Mouse (Mus musculus) hematopoietic stem cell, adult 5-6 weeks (primary cell): Measurements from ENCODE around the gene Jade2. TPM values are rescaled to one million over a fixed set of nuclear protein-coding genes. Genes with fewer than 3 reads are reported as not detected.

Experiments
- ATAC-seq, 2 experiments: fragments of 125-278 bp in 1 of 2; replicated peaks in 1 of 2; 2 replicates each; pipeline ENCODE4 v1.8.0; 2016 to 2017; ENCODE audit warnings: inconsistent platforms in 2 of 2, mild to moderate bottlenecking in 2 of 2, moderate number of reproducible peaks in 2 of 2, low read depth in 1 of 2, moderate TSS enrichment in 1 of 2; ENCODE audit not compliant: low FRiP score in 2 of 2, poor library complexity in 2 of 2, severe bottlenecking in 2 of 2, insufficient read depth in 1 of 2, low TSS enrichment in 1 of 2
- total RNA-seq: library from RNA; stranded (forward); fragments of 172-1452, 232-1000 nt; gene quantifications from 2 replicates; pipeline ENCODE4 v1.2.3, GENCODE M21; 2017

Gene Jade2
- total RNA-seq, 1 experiment from 2014 or later, result 17.0 TPM

DNA sequence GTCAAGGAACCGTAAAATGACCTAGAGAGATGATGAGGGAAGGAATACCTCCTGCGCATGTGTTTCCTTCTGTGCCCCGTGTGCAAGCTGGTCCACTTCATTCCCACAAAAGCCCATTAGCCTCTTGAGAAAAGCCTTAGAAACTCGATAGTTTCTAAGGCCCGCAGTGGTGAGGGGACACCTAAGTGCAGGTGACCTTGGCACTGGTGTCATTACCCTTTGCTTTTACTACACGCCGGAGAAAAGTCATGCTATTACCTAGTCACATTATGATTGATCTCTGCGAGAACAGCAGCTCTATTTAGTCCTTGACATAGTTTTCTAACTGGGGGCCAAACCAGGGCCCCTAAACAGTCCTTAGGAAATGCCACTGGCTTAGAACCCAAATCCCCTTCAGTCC, 3.2 kb upstream of the Jade2 start:
- ATAC-seq, result no peak

DNA sequence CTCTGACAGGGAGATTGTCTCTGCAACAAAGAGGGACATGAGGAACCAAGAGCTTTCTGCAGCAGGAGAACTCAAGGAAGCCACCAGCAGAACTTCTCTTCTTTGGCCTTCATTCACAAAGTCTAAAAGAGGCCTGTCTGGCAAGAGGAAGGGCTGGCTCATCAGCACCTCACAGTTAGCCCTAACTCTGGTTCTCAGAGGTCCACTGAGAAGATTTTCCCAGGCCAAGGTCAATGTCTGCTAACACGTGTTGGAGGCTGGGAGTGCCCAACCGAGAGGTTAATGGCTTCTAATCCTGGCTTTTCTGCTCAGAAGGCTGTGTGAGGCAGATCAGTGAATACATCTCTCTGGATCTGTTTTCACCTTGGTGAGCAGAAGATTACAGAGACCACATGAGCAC, 2.1 kb upstream of the Jade2 start:
- ATAC-seq, result no peak

- ATAC-seq, result peak; percentile 47 to 57
Observed at GRCm38 (mm10) chr11:51858528-51859051, 1.1 kb upstream of the Jade2 start.

DNA sequence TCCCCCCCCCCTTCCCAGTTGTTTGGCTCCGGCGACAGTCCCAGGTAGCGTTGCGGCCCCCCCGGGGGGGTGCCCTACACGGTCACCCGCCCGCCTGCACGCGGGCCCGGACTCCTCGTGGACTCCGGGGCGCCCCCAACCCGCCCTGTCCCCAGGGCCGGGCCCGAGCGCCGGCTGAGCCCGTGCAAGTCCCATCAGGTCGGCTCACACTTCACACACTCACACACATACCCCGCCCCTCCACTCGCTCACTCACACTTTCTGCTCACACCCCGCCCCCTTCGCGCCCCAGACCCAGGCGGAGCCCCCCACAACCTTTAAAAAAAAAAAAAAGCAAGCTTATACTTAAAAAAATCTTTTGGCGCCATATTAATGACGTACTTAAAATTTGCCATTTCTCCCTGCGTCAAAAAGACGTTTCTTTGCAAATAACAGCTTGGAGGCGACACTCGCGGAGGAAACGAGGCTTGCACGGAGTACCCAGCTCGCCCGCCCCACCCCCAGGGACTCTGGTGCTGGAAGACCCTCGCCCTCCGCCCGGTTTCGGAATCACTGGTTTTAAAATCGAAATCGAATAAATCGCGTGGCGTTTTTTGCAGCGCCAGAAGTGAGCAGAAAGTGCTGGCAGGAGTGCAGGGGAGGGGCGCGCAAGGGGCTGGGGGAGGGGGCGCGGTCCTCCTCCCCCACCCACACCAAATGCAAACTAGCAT, 520 bp upstream of the Jade2 start:
- ATAC-seq, result peak; percentile 31 to 48

GRCm38 (mm10) chr11:51856616-51857080, 805 bp downstream of the Jade2 start:
- ATAC-seq, result peak in 1 of 2 experiments; percentile 8; a peak in 1 of 4 replicates

GRCm38 (mm10) chr11:51855818-51856615, 1.4 kb downstream of the Jade2 start:
- 0 out of 4 replicates have a peak, but pooled peaks of 1 of the 2 experiments have one; percentile 9 for ATAC-seq

DNA sequence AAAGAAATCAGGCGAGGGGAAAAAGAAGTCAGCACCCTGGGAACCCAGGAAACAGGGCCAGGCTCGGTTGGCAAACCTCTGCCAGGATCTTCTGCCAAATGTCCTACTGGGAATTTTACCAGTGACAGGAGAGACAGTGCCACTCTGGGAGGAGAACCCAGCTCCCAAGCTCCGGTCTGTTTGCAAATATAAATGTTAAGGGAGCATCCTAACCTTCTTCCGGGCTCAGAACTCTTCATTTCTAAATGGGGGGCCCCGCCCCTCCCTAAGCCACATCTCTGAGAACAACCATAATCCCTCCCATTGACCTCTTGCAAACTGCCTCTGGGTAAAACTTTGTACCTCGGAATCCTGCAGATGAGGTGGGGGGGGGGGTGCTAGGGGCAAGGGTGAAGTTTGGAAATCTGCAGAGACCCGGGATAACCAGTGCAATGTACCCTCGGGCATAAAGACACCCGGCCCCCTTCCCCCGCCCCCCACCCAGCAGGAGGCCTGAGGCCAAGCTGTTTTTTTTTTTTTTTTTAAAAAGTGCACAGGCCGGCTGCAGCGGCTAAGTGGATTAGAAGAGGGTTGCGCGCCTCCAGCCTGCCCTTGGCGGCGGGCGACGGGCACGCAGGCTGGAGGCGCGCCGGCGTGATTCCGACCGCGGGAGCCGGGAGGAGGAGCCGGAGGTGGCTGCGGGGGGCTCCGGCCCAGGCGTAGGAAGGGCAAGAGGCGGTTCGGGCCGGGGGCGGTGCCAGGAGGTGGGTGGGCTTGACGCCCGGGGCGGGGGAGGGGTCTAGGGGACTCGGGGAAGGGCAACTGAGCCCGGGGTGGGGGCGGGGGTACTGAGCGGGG, 2.3 kb downstream of the Jade2 start:
- ATAC-seq, result peak; percentile 24 to 43; a peak in 2 of 4 replicates

GRCm38 (mm10) chr11:51852595-51852994, 4.9 kb downstream of the Jade2 start:
- no peak for ATAC-seq

- no peak for ATAC-seq
Observed at GRCm38 (mm10) chr11:51852091-51852521, 5.3 kb downstream of the Jade2 start.

GRCm38 (mm10) chr11:51850741-51851330, 6.6 kb downstream of the Jade2 start:
- no peak for ATAC-seq

- ATAC-seq, result no peak
Observed at GRCm38 (mm10) chr11:51848324-51848723, 9.1 kb downstream of the Jade2 start.

GRCm38 (mm10) chr11:51847902-51848301, 9.6 kb downstream of the Jade2 start:
- ATAC-seq, result no peak

DNA sequence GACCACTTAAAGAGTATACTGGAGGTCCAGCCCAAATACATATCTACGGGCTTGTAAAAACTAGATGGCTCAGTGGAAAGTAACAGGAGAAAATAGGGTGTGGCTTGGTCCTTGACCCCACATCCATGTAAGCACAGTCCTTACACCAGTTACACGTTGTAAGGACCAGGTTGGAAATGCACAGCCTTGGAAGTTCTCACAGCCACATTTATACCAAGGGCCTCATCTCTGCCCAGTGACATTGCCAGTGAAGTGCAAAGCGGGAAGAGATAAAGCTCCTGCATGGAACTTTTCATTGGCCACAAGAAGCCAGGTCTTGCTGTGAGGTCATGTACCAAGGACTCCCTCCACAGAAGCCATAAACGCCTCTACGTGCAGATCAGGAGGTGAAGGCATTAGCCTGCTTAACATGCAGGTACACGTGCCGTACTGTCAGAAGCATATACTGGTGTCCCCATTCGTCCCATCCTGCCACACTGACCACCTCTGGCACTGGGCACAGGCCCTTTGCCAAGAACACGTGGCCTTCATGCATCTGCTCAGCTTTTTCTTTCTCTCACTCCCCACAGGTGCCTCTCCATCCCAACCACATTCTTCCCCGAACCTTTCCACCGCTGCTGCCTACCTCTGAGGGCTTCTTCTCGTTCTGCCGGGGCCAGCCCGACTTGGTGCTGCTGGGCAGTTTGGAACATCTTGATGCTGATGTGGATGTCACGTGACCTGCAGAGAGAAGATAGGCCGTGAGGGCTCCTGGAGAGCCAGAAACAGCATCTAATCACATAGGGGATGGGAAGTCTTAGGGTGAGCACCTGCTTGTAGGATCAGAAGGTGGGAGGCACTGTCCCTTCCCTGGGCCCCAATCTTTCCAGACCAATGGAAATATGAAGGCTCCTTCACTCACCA, 11.2 kb downstream of the Jade2 start:
- no peak for ATAC-seq

GRCm38 (mm10) chr11:51844529-51845098, 12.8 kb downstream of the Jade2 start:
- no peak for ATAC-seq

GRCm38 (mm10) chr11:51843898-51844297, 13.6 kb downstream of the Jade2 start:
- no peak for ATAC-seq

GRCm38 (mm10) chr11:51843168-51843567, 14.3 kb downstream of the Jade2 start:
- ATAC-seq, result no peak
